Mouse (Mus musculus): ENCODE data around the gene Gm13696. TPM values are rescaled to one million over a fixed set of nuclear protein-coding genes. Genes with fewer than 3 reads are reported as not detected.
"Not testable (repeated sequence)": the region's sequence is repeated elsewhere in the genome, so short reads cannot be mapped to it uniquely, and the experiment has no call there.

Gene Gm13696
- 0.66 TPM in 1 of 2 replicates, not detected in the other for polyA plus RNA-seq (2012; ENCODE audit: insufficient read depth, low replicate concordance)

- not testable (repeated sequence) for H3K4me1 ChIP-seq; H3K9me3 ChIP-seq; H3K4me3 ChIP-seq (replicated peaks); H3K27me3 ChIP-seq (replicated peaks); H3K36me3 ChIP-seq (replicated peaks; ENCODE audit: low read length)
These were observed at the start of gene Gm13696 for GRCm38 (mm10) chr2:83972823-83973222. TSS of gene Gm13696 (plus strand) at chr2:83973123.

GRCm38 (mm10) chr2:83929478-83930088, 43.3 kb upstream of the Gm13696 start:
- no peak overlapping the region for H3K4me3 ChIP-seq (replicated peaks)
- no peaks in the 10 kb centered on the region for H3K36me3 ChIP-seq (replicated peaks; ENCODE audit: low read length)
- H3K4me1 ChIP-seq: peaks cover 4% of the 10 kb centered on the region
- no peaks in the 10 kb centered on the region for H3K27me3 ChIP-seq (replicated peaks)
- no peaks in the 10 kb centered on the region for H3K9me3 ChIP-seq
- TF ChIP-seq GATA1 (IDR thresholded peaks at IDR 0.05; ENCODE audit: borderline replicate concordance, low read length) (no peak), FLI1 (IDR thresholded peaks at IDR 0.05; ENCODE audit: low read length) (no peak)

DNA sequence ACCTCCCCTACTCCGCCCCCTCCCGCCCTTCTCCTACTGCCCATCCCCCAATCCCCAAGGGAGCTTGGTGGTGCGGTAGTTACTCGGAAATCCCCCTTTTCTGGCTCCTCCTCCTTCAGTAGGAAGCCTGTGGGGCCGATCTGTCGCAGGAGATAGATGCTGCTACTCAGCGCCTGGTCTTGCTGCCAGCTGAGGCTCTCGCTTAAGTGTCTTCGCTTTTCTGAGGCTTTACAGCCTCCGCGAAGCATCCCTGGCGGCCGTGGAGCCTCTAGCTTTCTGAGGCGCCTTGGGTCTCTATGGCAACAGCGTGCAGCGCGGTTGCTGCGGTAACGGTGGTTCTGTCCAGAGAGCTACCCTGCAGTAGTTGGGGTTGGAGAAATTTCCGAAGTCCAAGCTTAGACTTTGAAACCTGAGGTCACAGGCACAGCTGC, 32.0 kb upstream of the Gm13696 start, which contains the start of gene Zswim2:
Gene Zswim2 (minus strand): TSS at position 298 of the 431 bp plus-strand sequence.
- H3K4me1 ChIP-seq: peaks cover 14% of the 10 kb centered on the region
- TF ChIP-seq GATA1 (IDR thresholded peaks at IDR 0.05; ENCODE audit: borderline replicate concordance, low read length): no peak
- no peak for TF ChIP-seq FLI1 (IDR thresholded peaks at IDR 0.05; ENCODE audit: low read length)
- no peaks in the 10 kb centered on the region for H3K27me3 ChIP-seq (replicated peaks)
- peaks cover 6% of the 10 kb centered on the region; the same call in 1 of the 2 replicates for H3K9me3 ChIP-seq
- no peaks in the 10 kb centered on the region for H3K36me3 ChIP-seq (replicated peaks; ENCODE audit: low read length)
- H3K4me3 ChIP-seq (replicated peaks): peak within 1 kb of the TSS; percentile 85

DNA sequence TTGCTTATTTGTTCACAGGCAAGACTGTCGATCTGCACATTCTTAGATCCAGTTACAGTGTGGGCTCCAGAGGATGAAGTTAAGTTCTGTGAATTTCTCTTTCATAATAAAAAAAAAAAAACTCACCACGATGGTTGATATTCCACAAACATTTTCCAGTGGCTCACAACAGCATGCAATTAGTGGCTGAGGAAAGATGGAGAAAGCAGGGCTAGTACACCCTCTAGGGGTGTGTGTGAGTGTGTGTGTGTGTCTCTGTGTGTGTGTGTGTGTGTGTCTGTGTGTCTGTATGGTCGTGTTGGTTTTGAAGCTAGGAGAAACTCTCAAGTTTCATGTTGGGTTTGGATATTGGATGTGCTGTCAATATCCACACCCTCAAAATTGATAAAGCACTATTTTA, 31.5 kb upstream of the Gm13696 start:
- H3K36me3 ChIP-seq (replicated peaks; ENCODE audit: low read length): no peaks in the 10 kb centered on the region
- no peak for TF ChIP-seq GATA1 (IDR thresholded peaks at IDR 0.05; ENCODE audit: borderline replicate concordance, low read length)
- TF ChIP-seq FLI1 (IDR thresholded peaks at IDR 0.05; ENCODE audit: low read length): no peak
- no peaks in the 10 kb centered on the region for H3K27me3 ChIP-seq (replicated peaks)
- peaks cover 14% of the 10 kb centered on the region for H3K4me1 ChIP-seq
- peak overlapping the region; percentile 85 for H3K4me3 ChIP-seq (replicated peaks)
- peaks cover 6% of the 10 kb centered on the region; the same call in 1 of the 2 replicates for H3K9me3 ChIP-seq

GRCm38 (mm10) chr2:83941792-83942191, 31.1 kb upstream of the Gm13696 start:
- Histone ChIP-seq H3K36me3 (replicated peaks; ENCODE audit: low read length) (no peaks in the 10 kb centered on the region), H3K4me1 (peaks cover 14% of the 10 kb centered on the region), H3K4me3 (replicated peaks) (peak overlapping the region; percentile 35), H3K9me3 (peaks cover 6% of the 10 kb centered on the region; the same call in 1 of the 2 replicates), H3K27me3 (replicated peaks) (no peaks in the 10 kb centered on the region)
- TF ChIP-seq FLI1 (IDR thresholded peaks at IDR 0.05; ENCODE audit: low read length) (no peak), GATA1 (IDR thresholded peaks at IDR 0.05; ENCODE audit: borderline replicate concordance, low read length) (no peak)

GRCm38 (mm10) chr2:83955393-83955792, 17.5 kb upstream of the Gm13696 start, which contains the start of gene Gm13698:
TSS of gene Gm13698 (plus strand) at chr2:83955693.
- not testable (repeated sequence) for H3K4me3 ChIP-seq (replicated peaks); H3K27me3 ChIP-seq (replicated peaks); H3K4me1 ChIP-seq; H3K36me3 ChIP-seq (replicated peaks; ENCODE audit: low read length); H3K9me3 ChIP-seq

- H3K36me3 ChIP-seq (replicated peaks; ENCODE audit: low read length); H3K27me3 ChIP-seq (replicated peaks); H3K9me3 ChIP-seq; H3K4me3 ChIP-seq (replicated peaks); H3K4me1 ChIP-seq: not testable (repeated sequence)
These were observed 11.7 kb upstream of the Gm13696 start, which contains the start of gene Gm13693 for GRCm38 (mm10) chr2:83961203-83961602. TSS of gene Gm13693 (plus strand) at chr2:83961503.

- not testable (repeated sequence) for H3K36me3 ChIP-seq (replicated peaks; ENCODE audit: low read length); H3K9me3 ChIP-seq; H3K4me3 ChIP-seq (replicated peaks); H3K4me1 ChIP-seq; H3K27me3 ChIP-seq (replicated peaks)
These were observed 5.9 kb upstream of the Gm13696 start, which contains the start of gene Gm13695 for GRCm38 (mm10) chr2:83967013-83967412. TSS of gene Gm13695 (plus strand) at chr2:83967313.

DNA sequence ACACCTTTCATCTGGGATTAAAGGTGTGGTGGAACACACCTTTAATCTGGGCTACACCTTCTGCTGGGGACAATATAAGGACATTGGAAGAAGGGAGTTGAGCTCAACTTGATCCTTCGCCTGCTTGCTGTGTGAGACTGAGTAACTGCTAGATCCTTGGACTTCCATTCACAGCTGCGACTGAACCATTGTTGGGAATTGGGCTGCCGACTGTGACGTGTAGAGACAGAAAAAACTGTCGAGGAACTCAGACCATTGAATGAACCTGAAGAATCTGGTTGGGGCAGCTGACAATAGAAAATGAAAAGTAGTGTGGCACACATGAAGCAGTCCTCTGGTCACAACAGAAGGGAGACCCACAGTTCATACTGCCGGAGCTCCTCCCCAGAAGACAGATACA, 5.7 kb downstream of the Gm13696 start, which contains the start of gene Gm13694:
Gene Gm13694 (plus strand): TSS at position 301 of the 400 bp plus-strand sequence.
- not testable (repeated sequence) for H3K27me3 ChIP-seq (replicated peaks); H3K4me1 ChIP-seq; H3K9me3 ChIP-seq; H3K4me3 ChIP-seq (replicated peaks); H3K36me3 ChIP-seq (replicated peaks; ENCODE audit: low read length)

GRCm38 (mm10) chr2:83984443-83984842, 11.5 kb downstream of the Gm13696 start, which contains the start of gene Gm13697:
TSS of gene Gm13697 (plus strand) at chr2:83984743.
- not testable (repeated sequence) for H3K36me3 ChIP-seq (replicated peaks; ENCODE audit: low read length); H3K9me3 ChIP-seq; H3K27me3 ChIP-seq (replicated peaks); H3K4me1 ChIP-seq; H3K4me3 ChIP-seq (replicated peaks)

DNA sequence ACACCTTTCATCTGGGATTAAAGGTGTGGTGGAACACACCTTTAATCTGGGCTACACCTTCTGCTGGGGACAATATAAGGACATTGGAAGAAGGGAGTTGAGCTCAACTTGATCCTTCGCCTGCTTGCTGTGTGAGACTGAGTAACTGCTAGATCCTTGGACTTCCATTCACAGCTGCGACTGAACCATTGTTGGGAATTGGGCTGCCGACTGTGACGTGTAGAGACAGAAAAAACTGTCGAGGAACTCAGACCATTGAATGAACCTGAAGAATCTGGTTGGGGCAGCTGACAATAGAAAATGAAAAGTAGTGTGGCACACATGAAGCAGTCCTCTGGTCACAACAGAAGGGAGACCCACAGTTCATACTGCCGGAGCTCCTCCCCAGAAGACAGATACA, 17.3 kb downstream of the Gm13696 start, which contains the start of gene Gm13691:
Gene Gm13691 (plus strand): TSS at position 301 of the 400 bp plus-strand sequence.
- not testable (repeated sequence) for H3K36me3 ChIP-seq (replicated peaks; ENCODE audit: low read length); H3K9me3 ChIP-seq; H3K27me3 ChIP-seq (replicated peaks); H3K4me3 ChIP-seq (replicated peaks); H3K4me1 ChIP-seq

DNA sequence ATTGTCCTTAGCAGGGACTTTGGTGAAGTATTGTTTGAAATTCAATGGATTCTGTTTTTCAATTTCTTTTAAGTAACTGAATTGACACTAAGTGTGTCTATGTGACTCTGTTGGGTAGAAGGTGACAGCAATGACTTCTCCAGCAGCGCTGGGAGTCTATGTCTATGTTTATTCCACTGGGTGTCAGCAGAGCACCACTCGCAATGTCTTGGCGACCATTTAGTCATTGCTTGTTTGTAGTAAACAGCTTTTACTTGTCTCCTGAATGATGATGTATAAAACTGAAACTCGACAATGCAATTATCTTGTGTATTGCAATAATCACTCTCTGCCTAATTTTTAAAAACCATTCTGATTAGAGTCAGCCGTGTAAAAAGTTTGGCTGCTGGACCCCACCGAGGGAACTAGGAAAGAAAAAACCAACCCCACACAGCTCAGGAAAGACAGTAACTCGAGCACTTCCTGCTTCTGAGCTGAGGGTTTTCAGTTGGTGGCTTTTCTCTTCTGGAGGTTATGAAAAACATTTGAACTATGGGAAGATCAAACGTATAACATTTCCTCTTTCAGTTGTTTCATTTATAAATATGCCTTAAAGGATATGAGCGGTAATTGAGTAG, 20.8 kb downstream of the Gm13696 start:
- not testable (repeated sequence) for H3K4me1 ChIP-seq; H3K27me3 ChIP-seq (replicated peaks); H3K9me3 ChIP-seq; H3K36me3 ChIP-seq (replicated peaks; ENCODE audit: low read length)
- H3K4me3 ChIP-seq (replicated peaks): peak overlapping the region; percentile 82

DNA sequence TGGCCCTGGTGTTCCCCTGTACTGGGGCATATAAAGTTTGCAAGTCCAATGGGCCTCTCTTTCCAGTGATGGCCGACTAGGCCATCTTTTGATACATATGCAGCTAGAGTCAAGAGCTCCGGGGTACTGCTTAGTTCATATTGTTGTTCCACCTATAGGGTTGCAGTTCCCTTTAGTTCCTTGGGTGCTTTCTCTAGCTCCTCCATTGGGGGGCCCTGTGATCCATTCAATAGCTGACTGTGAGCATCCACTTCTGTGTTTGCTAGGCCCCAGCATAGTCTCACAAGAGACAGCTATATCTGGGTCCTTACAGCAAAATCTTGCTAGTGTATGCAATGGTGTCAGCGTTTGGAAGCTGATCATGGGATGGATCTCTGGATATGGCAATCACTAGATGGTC, 21.6 kb downstream of the Gm13696 start:
- H3K36me3 ChIP-seq (replicated peaks; ENCODE audit: low read length); H3K27me3 ChIP-seq (replicated peaks); H3K4me1 ChIP-seq; H3K9me3 ChIP-seq; H3K4me3 ChIP-seq (replicated peaks): not testable (repeated sequence)

Data from megakaryocyte, embryonic 14.5 days (primary cell).